Comparison of ENCODE assay signal across 8 mouse cellular contexts in genomic region chr4:43044673-43045072, GRCm38 (mm10). TPM values are rescaled to one million over a fixed set of nuclear protein-coding genes. Genes with fewer than 3 reads are reported as not detected.
A peak's percentile ranks its signal among the peaks of the same experiment; 100 is the strongest.
DNase-seq lines count a peak whose midpoint lies in the region; ATAC-seq lines count a peak whose summit lies in the region.

No protein-coding gene starts in this region.

- no peaks in the 10 kb centered on the region for H3K27me3 ChIP-seq in heart, embryonic 13.5 days (replicated peaks)
- H3K27me3 ChIP-seq in kidney, embryonic 16.5 days (ENCODE audit: insufficient read depth, low read length): no peaks in the 10 kb centered on the region
- no peaks in the 10 kb centered on the region for H3K27me3 ChIP-seq in stomach, embryonic 16.5 days (ENCODE audit: control insufficient read depth, insufficient read depth, low read length)

- 32% methylated on average over 4 of the region's 4 CpGs for WGBS in heart, embryonic 13.5 days
- 25% methylated on average over 4 of the region's 4 CpGs for WGBS in kidney, embryonic 16.5 days
- 24% methylated on average over 4 of the region's 4 CpGs for WGBS in stomach, embryonic 16.5 days

- H3K9me3 ChIP-seq in heart, embryonic 13.5 days: no peaks in the 10 kb centered on the region
- H3K9me3 ChIP-seq in kidney, embryonic 16.5 days (ENCODE audit: low read length): no peaks in the 10 kb centered on the region
- no peaks in the 10 kb centered on the region for H3K9me3 ChIP-seq in stomach, embryonic 16.5 days (replicated peaks; ENCODE audit: control insufficient read depth, low read length)

- H3K4me3 ChIP-seq in heart, embryonic 13.5 days: peak overlapping the region; percentile 66
- H3K4me3 ChIP-seq in kidney, embryonic 16.5 days (ENCODE audit: low read length): peak overlapping the region; percentile 73
- peak overlapping the region; percentile 72 for H3K4me3 ChIP-seq in stomach, embryonic 16.5 days (replicated peaks; ENCODE audit: low read length)

- peak overlapping the region; percentile 74 for H3K4me2 ChIP-seq in heart, embryonic 13.5 days
- H3K4me2 ChIP-seq in kidney, embryonic 16.5 days (replicated peaks; ENCODE audit: low read depth, low read length): peak overlapping the region; percentile 87
- peak overlapping the region; percentile 94 for H3K4me2 ChIP-seq in stomach, embryonic 16.5 days (ENCODE audit: low read depth, low read length)

- H3K27ac ChIP-seq in heart, embryonic 13.5 days (replicated peaks): peak overlapping the region; percentile 83
- peak overlapping the region; percentile 59 for H3K27ac ChIP-seq in kidney, embryonic 16.5 days (ENCODE audit: low read length)
- H3K27ac ChIP-seq in stomach, embryonic 16.5 days (ENCODE audit: low read length): peak overlapping the region; percentile 95

- peak; percentile 52 for DNase-seq in adrenal gland, adult 2 months
- no peak for DNase-seq in adrenal gland, adult 8-10 months
- peak; percentile 48 for DNase-seq in adipocyte (ENCODE audit: low spot score)
- DNase-seq in lung, postnatal 25 days (ENCODE audit: low spot score): peak; percentile 78
- DNase-seq in urinary bladder, postnatal 10 days (ENCODE audit: low spot score): no peak

- no peaks in the 10 kb centered on the region for H3K36me3 ChIP-seq in heart, embryonic 13.5 days
- no peaks in the 10 kb centered on the region for H3K36me3 ChIP-seq in kidney, embryonic 16.5 days (ENCODE audit: insufficient read depth, low read length)
- no peaks in the 10 kb centered on the region for H3K36me3 ChIP-seq in stomach, embryonic 16.5 days (ENCODE audit: control insufficient read depth, insufficient read depth, low read length)

- H3K4me1 ChIP-seq in heart, embryonic 13.5 days: peaks cover 41% of the 10 kb centered on the region
- peaks cover 27% of the 10 kb centered on the region for H3K4me1 ChIP-seq in kidney, embryonic 16.5 days (ENCODE audit: insufficient read depth, low read length)
- H3K4me1 ChIP-seq in stomach, embryonic 16.5 days (ENCODE audit: control insufficient read depth, insufficient read depth, low read length): peaks cover 20% of the 10 kb centered on the region

- H3K9ac ChIP-seq in heart, embryonic 13.5 days: peak overlapping the region; percentile 81
- H3K9ac ChIP-seq in kidney, embryonic 16.5 days (replicated peaks; ENCODE audit: low read length): peak overlapping the region; percentile 69
- peak overlapping the region; percentile 70 for H3K9ac ChIP-seq in stomach, embryonic 16.5 days (ENCODE audit: low read length)

- no peak for ATAC-seq in heart, embryonic 13.5 days (ENCODE audit: extremely low read depth, insufficient number of reproducible peaks, low FRiP score, low TSS enrichment)
- no peak for ATAC-seq in kidney, embryonic 16.5 days (ENCODE audit: low FRiP score, low TSS enrichment)
- ATAC-seq in stomach, embryonic 16.5 days (ENCODE audit: insufficient read depth, low FRiP score): no peak

RNA-seq across cellular contexts. Expression of gene Fam214b, which starts 1.3 kb away (rescaled TPM):
- total RNA-seq in adrenal gland, adult 2 months (2021): 10 to 100 TPM; 51.5 TPM
- 42.1 and 43.5 TPM in 2 replicates for polyA plus RNA-seq in adrenal gland, adult 2 months (2012; rRNA removed)
- total RNA-seq in adrenal gland, adult 8-10 months (2022): 10 to 100 TPM; 49.5 to 64.9 (median 61.1) TPM
- polyA plus RNA-seq in heart, embryonic 13.5 days (2015; fragmentation: Nextera tagmentation; extraction: Ambion mirVana): 14.8 and 15.5 TPM in 2 replicates
- polyA plus RNA-seq in kidney, embryonic 16.5 days (2015; fragmentation: Nextera tagmentation; extraction: Ambion mirVana): 11.7 and 12.9 TPM in 2 replicates
- polyA plus RNA-seq in stomach, embryonic 16.5 days (2015; fragmentation: Nextera tagmentation; extraction: Ambion mirVana): 12.9 and 13.5 TPM in 2 replicates

RNA-seq across cellular contexts. Expression of gene Stoml2, which starts 13.2 kb away (rescaled TPM):
- 100 to 1,000 TPM; 227 to 252 TPM for total RNA-seq in adrenal gland, adult 2 months (2021)
- 192 and 291 TPM in 2 replicates for polyA plus RNA-seq in adrenal gland, adult 2 months (2012; rRNA removed)
- total RNA-seq in adrenal gland, adult 8-10 months (2022): 100 to 1,000 TPM; 204 to 262 (median 242) TPM
- 211 and 238 TPM in 2 replicates for polyA plus RNA-seq in heart, embryonic 13.5 days (2015; fragmentation: Nextera tagmentation; extraction: Ambion mirVana)
- polyA plus RNA-seq in kidney, embryonic 16.5 days (2015; fragmentation: Nextera tagmentation; extraction: Ambion mirVana): 363 and 374 TPM in 2 replicates
- polyA plus RNA-seq in stomach, embryonic 16.5 days (2015; fragmentation: Nextera tagmentation; extraction: Ambion mirVana): 263 and 272 TPM in 2 replicates

RNA-seq across cellular contexts. Expression of gene Unc13b, which starts 14.1 kb away (rescaled TPM):
- total RNA-seq in adrenal gland, adult 2 months (2021): 10 to 100 TPM; 10.6 to 11.1 TPM
- polyA plus RNA-seq in adrenal gland, adult 2 months (2012; rRNA removed): 6.0 and 8.6 TPM in 2 replicates
- total RNA-seq in adrenal gland, adult 8-10 months (2022): 10 to 100 TPM; 17.2 to 33.9 (median 22.9) TPM
- polyA plus RNA-seq in heart, embryonic 13.5 days (2015; fragmentation: Nextera tagmentation; extraction: Ambion mirVana): 9.7 and 10.2 TPM in 2 replicates
- polyA plus RNA-seq in kidney, embryonic 16.5 days (2015; fragmentation: Nextera tagmentation; extraction: Ambion mirVana): 6.8 and 8.6 TPM in 2 replicates
- polyA plus RNA-seq in stomach, embryonic 16.5 days (2015; fragmentation: Nextera tagmentation; extraction: Ambion mirVana): 7.4 and 8.3 TPM in 2 replicates

RNA-seq across cellular contexts. Expression of gene Pigo, which starts 19.1 kb away (rescaled TPM):
- total RNA-seq in adrenal gland, adult 2 months (2021): 10 to 100 TPM; 16.5 to 20.2 TPM
- polyA plus RNA-seq in adrenal gland, adult 2 months (2012; rRNA removed): 21.3 and 25.4 TPM in 2 replicates
- 10 to 100 TPM; 14.8 to 30.8 (median 22.5) TPM for total RNA-seq in adrenal gland, adult 8-10 months (2022)
- polyA plus RNA-seq in heart, embryonic 13.5 days (2015; fragmentation: Nextera tagmentation; extraction: Ambion mirVana): 12.7 and 13.8 TPM in 2 replicates
- polyA plus RNA-seq in kidney, embryonic 16.5 days (2015; fragmentation: Nextera tagmentation; extraction: Ambion mirVana): 29.8 and 32.2 TPM in 2 replicates
- 22.9 and 24.7 TPM in 2 replicates for polyA plus RNA-seq in stomach, embryonic 16.5 days (2015; fragmentation: Nextera tagmentation; extraction: Ambion mirVana)

RNA-seq across cellular contexts. Expression of gene Fancg, which starts 34.4 kb away (rescaled TPM):
- 1 to 10 TPM; 7.7 to 8.9 TPM for total RNA-seq in adrenal gland, adult 2 months (2021)
- 10.8 and 13.5 TPM in 2 replicates for polyA plus RNA-seq in adrenal gland, adult 2 months (2012; rRNA removed)
- total RNA-seq in adrenal gland, adult 8-10 months (2022): 10 to 100 TPM in 2 of 4 experiments, 1 to 10 TPM in 2; 8.0 to 17.8 (median 12.5) TPM
- 10.8 and 11.0 TPM in 2 replicates for polyA plus RNA-seq in heart, embryonic 13.5 days (2015; fragmentation: Nextera tagmentation; extraction: Ambion mirVana)
- 19.5 and 20.6 TPM in 2 replicates for polyA plus RNA-seq in kidney, embryonic 16.5 days (2015; fragmentation: Nextera tagmentation; extraction: Ambion mirVana)
- polyA plus RNA-seq in stomach, embryonic 16.5 days (2015; fragmentation: Nextera tagmentation; extraction: Ambion mirVana): 16.5 and 17.5 TPM in 2 replicates

Comparison
In these comparisons a context has a peak if more than half of its experiments do, and no peak if none do; other contexts are left out.
1. DNase-seq: peak in adrenal gland, adult 2 months (single experiment), adipocyte (single experiment) and lung, postnatal 25 days (single experiment); none in adrenal gland, adult 8-10 months (single experiment) and urinary bladder, postnatal 10 days (single experiment).
2. Peak in every context shown above with its lines, with median percentiles within 50 percentile points of each other: H3K27ac ChIP-seq, H3K4me2 ChIP-seq, H3K4me3 ChIP-seq and H3K9ac ChIP-seq.